Mouse (Mus musculus) kidney, embryonic 15.5 days (tissue): ENCODE measurements at regions not wholly inside any gene's neighbourhood (a gene's known extent, or its start where the extent isn't known, plus 50 kb on each side); places are given as distances from the start of the nearest gene placed in this dataset.

Experiments
- ATAC-seq: fragments of 200-750 bp; cut with Nextera tagmentation; replicated peaks from 2 replicates; pipeline ENCODE4 v1.8.0; 2017; ENCODE audit warnings: moderate TSS enrichment; ENCODE audit not compliant: low FRiP score
- H3K27ac ChIP-seq: fragments of 300-500 bp; sonication (generic); 2 replicates; pipeline ENCODE4 v1.5.1; 2015; ENCODE audit warnings: mild to moderate bottlenecking, inconsistent platforms
- H3K27me3 ChIP-seq: fragments of 300-500 bp; sonication (generic); 2 replicates; pipeline ENCODE4 v1.6.1; 2015; ENCODE audit warnings: inconsistent platforms
- H3K36me3 ChIP-seq: fragments of 300-500 bp; sonication (generic); 2 replicates; pipeline ENCODE4 v1.6.1; 2015; ENCODE audit warnings: inconsistent platforms
- H3K4me1 ChIP-seq: fragments of 300-500 bp; sonication (generic); 2 replicates; pipeline ENCODE4 v1.6.1; 2015; ENCODE audit warnings: inconsistent platforms
- H3K4me2 ChIP-seq: fragments of 300-500 bp; sonication (generic); 2 replicates; pipeline ENCODE4 v1.6.1; 2015; ENCODE audit warnings: moderate library complexity, mild to moderate bottlenecking, inconsistent platforms
- H3K4me3 ChIP-seq: fragments of 300-500 bp; sonication (generic); replicated peaks from 2 replicates; pipeline ENCODE4 v1.5.1; 2015; ENCODE audit warnings: mild to moderate bottlenecking, inconsistent platforms
- H3K9ac ChIP-seq: fragments of 300-500 bp; sonication (generic); 2 replicates; pipeline ENCODE4 v1.6.1; 2015; ENCODE audit warnings: mild to moderate bottlenecking, inconsistent platforms
- H3K9me3 ChIP-seq: fragments of 300-500 bp; sonication (generic); replicated peaks from 2 replicates; pipeline ENCODE4 v1.6.1; 2016; ENCODE audit warnings: inconsistent platforms
- WGBS: fragments of 180-500 bp; shearing (Covaris S2); methylation state at CpG from one replicate; pipeline ENCODE4 v1.1.7; 2015; ENCODE audit warnings: mixed read lengths; 5-methylcytosine and 5-hydroxymethylcytosine counted together

DNA sequence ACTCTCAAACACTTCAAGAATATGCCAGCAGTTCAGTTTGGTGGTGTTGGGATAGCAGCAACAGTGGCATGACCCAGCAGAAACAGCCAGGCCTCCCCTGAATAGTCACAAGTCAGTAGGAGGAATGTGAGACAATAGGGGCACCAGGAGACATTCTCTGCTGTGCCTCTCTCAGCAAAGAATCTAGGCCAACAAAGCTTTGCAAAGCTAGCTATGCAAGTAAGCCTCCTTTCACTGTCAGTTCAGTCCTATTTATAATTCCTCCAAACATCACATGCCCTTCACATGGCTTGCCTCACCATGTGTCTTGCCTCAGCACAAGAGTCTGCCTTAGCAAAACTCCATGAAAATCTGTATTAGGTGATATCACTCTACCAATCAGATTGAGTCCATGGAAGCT is 454.1 kb upstream of the Celf2 start:
- Histone ChIP-seq H3K4me3 (no peak overlapping the region), H3K27ac (no peak overlapping the region), H3K9ac (no peak overlapping the region), H3K4me2 (no peak overlapping the region), H3K36me3 (no peaks in the 10 kb centered on the region), H3K9me3 (no peaks in the 10 kb centered on the region), H3K4me1 (no peaks in the 10 kb centered on the region), H3K27me3 (no peaks in the 10 kb centered on the region)
- ATAC-seq: no peak

DNA sequence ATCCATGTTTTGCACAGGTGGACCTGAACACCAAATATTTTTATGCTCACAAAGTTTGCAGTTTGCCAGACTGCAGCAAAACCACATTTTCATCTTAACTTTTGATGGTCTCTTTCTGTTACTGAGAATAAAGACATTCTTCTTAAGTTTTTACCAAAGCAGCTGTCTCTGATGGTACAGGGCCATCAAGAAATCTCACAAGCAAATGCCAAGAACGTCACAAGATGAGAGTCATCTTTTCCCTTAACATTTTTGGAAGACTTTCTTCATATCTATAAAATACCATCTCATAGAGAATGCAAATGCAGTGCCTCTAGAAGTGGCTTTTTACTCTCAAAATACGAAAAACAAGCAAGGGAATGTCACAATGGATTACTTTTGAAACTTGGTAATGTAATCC is 444.8 kb upstream of the Celf2 start:
- no peak overlapping the region for H3K4me2 ChIP-seq
- H3K27me3 ChIP-seq: no peaks in the 10 kb centered on the region
- H3K9ac ChIP-seq: no peak overlapping the region
- H3K4me1 ChIP-seq: no peaks in the 10 kb centered on the region
- no peak for ATAC-seq
- no peak overlapping the region for H3K4me3 ChIP-seq
- WGBS: 80% methylated on average over 2 of the region's 2 CpGs
- H3K9me3 ChIP-seq: no peaks in the 10 kb centered on the region
- no peak overlapping the region for H3K27ac ChIP-seq
- no peaks in the 10 kb centered on the region for H3K36me3 ChIP-seq

DNA sequence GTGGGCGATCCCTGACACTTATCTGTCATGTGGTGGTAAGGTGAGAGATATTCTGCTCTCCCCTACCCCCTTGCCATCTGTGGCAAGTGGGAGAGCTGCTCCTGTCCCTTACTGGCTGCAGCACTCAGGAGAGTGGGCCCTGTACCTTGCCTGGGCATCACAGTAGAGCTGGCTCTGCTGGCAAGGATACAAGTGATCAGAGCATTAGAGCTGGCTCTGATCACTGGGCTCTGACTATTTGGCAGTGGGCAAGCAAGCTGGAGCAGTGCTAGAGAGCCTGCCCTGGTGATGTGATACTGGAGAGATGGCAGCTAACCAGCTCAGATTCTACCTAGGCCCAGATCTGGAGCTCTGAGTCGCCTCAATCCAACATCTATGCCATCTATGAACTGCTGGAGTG is 443.5 kb upstream of the Celf2 start:
- Histone ChIP-seq H3K27me3 (no peaks in the 10 kb centered on the region), H3K9ac (no peak overlapping the region), H3K4me2 (no peak overlapping the region), H3K27ac (no peak overlapping the region), H3K4me3 (no peak overlapping the region), H3K9me3 (no peaks in the 10 kb centered on the region), H3K36me3 (no peaks in the 10 kb centered on the region), H3K4me1 (no peaks in the 10 kb centered on the region)
- no peak for ATAC-seq
- 88% methylated on average over 2 of the region's 2 CpGs for WGBS

DNA sequence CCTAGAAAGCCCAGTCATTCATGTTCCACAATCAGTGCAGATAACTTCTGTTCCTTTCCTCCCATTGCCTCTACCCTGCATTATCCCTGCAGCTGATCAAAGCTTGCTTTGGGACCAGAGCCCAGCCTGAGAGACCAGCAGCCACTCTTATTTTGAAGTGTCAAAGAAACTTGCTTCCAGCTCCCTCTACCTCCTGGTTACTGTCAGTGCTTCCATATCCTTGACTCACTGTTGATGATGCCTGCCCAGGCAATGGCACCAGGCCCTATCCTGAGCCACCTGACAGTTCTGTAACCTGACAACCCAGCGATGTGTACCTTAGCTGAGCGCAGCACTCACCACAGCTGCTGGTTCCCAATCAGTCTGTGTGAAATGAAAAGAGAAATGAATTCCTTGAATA is 435.6 kb upstream of the Celf2 start:
- no peaks in the 10 kb centered on the region for H3K27me3 ChIP-seq
- no peak overlapping the region for H3K27ac ChIP-seq
- H3K36me3 ChIP-seq: no peaks in the 10 kb centered on the region
- no peak overlapping the region for H3K4me3 ChIP-seq
- no peaks in the 10 kb centered on the region for H3K9me3 ChIP-seq
- 64% methylated on average over 2 of the region's 2 CpGs for WGBS
- H3K4me2 ChIP-seq: no peak overlapping the region
- no peak overlapping the region for H3K9ac ChIP-seq
- no peaks in the 10 kb centered on the region for H3K4me1 ChIP-seq
- no peak for ATAC-seq

DNA sequence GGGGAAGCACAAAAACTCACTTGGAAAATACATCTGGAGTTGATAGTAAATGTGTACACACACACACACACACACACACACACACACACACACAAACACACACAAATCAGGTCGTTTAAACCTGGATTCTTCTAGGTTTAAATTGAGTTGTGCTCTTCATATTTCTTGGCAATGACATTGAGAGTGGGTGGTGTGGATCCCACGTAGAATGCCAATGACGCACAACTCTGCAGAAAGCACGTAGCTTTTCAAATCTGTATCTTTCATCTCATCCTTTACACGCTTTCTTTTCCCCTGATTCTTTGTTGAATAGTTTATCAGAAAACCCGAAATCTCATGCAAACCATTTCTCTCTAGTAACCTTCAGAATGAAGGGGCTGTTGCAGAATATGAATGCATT is 424.3 kb upstream of the Celf2 start:
- Histone ChIP-seq H3K4me3 (no peak overlapping the region), H3K9me3 (no peaks in the 10 kb centered on the region), H3K27ac (no peak overlapping the region), H3K36me3 (no peaks in the 10 kb centered on the region), H3K9ac (no peak overlapping the region), H3K27me3 (no peaks in the 10 kb centered on the region), H3K4me2 (no peak overlapping the region), H3K4me1 (no peaks in the 10 kb centered on the region)
- no peak for ATAC-seq
- 84% methylated on average over 6 of the region's 6 CpGs for WGBS

DNA sequence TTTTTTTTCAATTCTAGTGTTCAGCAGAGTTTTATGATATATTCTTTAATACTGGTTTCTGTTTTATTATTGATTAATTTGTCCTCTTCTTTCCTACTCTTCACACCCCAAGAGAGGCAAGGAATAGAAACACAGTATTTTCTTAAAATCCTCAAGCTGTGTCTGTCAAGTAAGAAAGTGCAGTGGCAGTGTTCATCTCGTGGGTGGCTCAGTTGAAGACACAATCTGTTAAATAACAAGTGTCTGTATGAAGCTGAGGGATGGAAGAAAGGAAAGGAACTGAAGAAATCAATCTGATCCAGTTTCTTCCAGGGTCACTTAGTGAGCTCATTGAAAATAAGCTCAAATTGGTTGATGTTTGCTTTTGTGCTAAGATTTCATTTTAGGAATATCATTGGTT is 396.9 kb upstream of the Celf2 start:
- Histone ChIP-seq H3K27me3 (no peaks in the 10 kb centered on the region), H3K9ac (no peak overlapping the region), H3K4me2 (no peak overlapping the region), H3K36me3 (no peaks in the 10 kb centered on the region), H3K4me3 (no peak overlapping the region), H3K4me1 (no peaks in the 10 kb centered on the region), H3K9me3 (no peaks in the 10 kb centered on the region), H3K27ac (no peak overlapping the region)
- WGBS: 39% methylated on average over 1 of the region's 1 CpGs
- ATAC-seq: no peak

DNA sequence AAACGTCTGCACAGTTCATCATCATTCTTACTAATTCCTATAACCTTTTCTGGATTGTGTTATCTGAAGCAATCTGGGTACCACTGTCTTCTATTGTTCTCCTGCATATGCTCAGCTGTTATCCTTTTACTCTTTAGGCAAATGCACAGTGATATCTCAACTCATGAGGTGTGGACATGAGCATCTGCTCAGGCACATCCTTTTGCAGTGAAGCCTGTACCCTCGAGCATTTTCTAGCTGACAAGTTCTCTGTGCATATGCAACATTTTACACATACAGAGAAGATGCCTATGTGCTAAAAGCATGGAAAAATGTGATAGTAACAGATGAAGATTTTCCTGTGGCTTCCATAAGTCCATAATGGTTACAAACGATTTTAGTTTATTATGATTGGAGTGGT is 384.4 kb upstream of the Celf2 start:
- 85% methylated on average over 3 of the region's 3 CpGs for whole genome bisulfite sequencing
- H3K27me3 ChIP-seq: no peaks in the 10 kb centered on the region
- H3K9me3 ChIP-seq: peaks cover 2% of the 10 kb centered on the region; the same call in 1 of the 2 replicates
- no peak overlapping the region for H3K4me3 ChIP-seq
- H3K4me1 ChIP-seq: no peaks in the 10 kb centered on the region
- no peak overlapping the region for H3K27ac ChIP-seq
- H3K36me3 ChIP-seq: no peaks in the 10 kb centered on the region
- H3K9ac ChIP-seq: no peak overlapping the region
- no peak for ATAC-seq
- H3K4me2 ChIP-seq: no peak overlapping the region
